Mouse (Mus musculus) thymus, postnatal 36 days (tissue): ENCODE data around the gene Pde1b.

Experiments used
- DNase-seq, 2 experiments: peaks; one replicate each; pipeline ENCODE4 v3.0.0; 2022; ENCODE audit warnings: mixed read lengths in 2 of 2

The Pde1b gene

DNA sequence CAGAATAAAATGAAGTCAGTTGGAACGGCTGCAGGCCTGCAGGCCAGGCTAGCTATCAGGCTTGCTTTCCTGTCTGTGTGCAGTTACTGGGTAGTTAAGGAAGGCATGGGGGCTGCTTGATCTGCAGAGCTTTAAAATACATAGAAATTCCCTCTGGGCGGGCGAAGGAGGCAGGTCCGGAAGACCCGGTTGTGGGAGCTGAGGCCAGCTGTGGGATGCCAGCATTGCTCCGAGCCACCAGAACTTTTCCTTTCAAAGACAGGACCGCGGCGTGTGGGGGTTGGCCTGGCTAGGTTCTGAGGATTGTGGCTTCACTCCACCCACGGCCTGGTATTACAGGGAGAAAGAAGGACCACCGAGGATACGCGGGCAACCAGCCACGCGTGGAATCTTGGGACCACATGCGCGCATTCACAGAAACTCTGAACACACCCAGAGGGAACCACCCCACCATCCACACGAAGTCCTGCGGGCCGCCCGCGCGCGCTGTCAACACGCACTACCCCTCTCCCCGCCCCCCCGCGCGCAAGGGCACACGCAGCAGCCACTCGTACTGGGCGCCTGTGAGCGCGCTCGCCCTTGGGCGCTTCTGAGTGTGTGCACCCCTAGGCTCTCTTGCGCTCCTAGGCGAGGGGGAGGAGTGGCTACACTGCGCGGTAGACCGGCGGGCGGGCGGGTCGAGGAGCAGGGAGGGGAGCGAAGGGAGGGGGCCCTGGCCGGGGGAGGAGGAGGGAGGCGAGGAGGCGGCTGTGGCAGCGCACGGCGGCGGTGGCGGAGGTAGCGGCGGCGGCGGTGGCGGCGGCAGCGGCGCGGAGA is at the start of gene Pde1b:
Gene Pde1b (plus strand): TSS at position 600 of the 816 bp plus-strand sequence.
- DNase-seq: peak; percentile 68 to 79

DNA sequence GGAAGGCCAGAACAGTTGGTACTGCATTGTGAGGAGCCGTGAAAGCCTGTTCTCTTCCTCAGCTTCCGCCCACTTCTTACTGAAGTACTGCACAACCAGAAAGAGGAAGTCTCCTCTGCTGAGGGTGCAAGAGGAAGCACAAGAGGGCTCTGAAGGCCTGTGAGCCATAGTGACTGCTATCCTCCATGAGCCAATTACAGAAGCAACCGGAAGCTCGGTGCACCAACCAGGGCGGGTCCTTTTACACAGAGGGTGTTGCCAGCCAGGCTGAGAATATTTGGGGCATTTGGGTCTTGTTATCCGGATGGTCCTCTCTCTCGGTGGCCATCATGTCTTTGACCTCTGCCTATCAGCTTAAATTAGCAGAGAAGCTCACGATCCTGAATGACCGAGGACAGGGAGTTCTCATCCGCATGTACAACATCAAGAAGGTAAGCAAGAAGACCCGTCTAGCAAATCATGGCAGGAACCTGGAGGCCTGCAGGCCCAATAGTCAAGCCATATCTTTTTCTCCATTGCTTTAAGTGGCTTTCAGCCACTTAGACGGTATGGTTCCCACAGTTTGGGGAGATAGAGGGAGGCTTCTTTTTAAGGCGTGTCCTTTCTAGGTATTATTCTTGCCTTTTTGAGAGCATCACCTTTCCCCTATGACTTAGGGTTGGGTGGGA is 49.1 kb upstream of the Pde1b start, which contains the start of gene Nckap1l:
Gene Nckap1l (plus strand): TSS at position 244 of the 668 bp plus-strand sequence.
- peak; percentile 76 to 84 for DNase-seq

DNA sequence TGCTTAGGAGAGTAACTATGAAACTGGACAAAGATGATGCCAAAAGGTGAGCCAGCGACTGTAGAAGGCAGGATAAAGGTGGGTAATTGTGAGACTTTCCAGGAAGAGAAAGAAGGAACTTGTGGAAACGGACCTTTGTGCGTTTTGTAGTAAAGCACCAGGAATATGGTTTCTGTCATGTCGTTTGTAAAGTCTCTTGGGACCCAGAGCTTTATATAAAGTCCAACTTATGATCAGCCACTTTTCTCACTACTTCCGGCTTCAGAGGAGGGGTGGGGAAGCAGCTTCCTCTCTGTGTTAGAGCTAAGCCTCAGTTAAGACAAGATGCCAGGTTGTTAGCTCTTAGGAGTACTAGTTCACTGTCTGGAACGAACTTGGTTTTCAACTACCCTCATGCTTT is 48.4 kb upstream of the Pde1b start:
- no peak for DNase-seq

DNA sequence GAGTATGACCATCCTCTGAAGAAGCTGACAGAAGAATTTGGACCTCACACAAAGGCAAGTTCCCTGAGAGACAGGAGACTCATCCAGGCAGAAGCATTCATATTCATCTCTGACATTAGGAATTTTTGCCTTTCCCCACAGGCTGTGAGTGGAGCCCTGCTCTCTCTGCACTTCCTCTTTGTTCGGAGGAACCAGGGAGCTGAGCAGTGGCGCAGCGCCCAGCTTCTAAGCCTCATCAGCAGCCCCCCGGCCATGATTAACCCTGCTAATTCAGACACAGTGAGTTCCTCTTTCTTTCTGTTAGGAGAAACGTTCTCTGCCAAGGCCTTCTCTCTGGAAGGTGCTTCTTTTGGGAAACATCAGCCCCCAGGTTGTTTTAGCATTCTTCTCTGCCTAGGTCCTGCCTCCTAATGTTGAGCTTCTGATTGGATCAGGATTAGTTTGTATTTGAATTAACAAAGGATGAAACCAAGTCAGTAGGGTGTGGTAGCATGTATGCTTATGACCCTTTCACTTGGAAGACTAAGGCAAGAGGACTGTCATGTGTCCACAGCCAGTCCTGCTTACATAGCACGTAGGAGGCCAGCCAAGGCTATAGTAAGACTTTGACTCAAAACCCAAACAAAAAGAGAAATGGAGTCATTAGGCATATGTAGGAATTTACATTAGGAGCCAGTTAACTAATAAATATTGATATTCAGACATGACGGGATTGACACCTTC is 40.1 kb upstream of the Pde1b start:
- no peak for DNase-seq

DNA sequence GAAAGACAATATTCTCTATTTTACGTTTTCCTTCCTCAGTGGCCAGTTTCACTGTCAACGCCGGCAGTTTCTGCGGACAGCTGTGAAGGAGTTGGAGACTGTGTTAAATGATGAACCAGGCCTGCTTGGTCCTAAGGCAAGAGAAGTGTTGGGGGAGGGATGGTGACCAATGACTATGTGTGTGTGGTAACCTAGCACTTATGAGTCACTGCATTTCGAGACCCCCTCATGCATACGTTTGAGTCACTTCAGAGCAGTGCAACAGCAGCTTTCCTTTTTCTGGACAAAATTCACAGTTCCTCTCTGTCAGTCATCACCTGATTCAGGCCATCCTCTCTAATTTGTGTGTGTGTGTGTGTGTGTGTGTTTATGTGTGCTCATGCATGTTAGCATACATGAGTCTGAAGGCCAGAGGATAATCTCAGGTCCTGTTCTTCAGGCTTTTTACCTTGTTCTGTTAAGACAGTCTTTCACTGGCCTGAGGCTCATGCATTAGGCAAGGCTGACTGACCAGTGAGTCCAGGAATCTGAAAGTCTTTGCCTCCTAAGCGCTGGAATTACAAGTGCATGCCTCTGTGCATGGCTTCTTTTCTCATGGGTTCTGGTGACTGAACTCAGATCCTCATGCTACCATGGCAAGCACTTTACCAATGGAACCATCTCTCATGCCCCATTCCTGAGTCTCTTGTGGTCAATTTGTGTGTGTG is 31.2 kb upstream of the Pde1b start:
- no peak for DNase-seq

DNA sequence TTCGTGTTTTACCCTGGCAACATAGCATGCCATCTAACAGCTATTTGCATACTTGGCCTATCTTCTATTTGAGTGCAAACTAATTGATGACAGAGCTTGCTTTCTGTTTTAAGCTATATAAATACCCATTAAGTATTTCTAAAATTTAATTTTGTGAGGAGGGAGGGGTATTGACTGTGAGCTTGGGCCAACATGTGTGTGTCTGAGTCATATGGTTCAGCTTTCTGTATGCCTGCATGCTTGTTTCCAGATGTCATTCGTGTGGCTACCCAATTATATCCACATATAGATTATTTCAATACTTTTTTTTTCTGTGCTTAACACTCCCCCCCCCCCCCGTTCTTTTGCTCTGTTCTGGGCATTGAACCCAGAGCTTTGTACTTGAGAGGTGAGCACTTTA is 30.6 kb upstream of the Pde1b start:
- DNase-seq: no peak

DNA sequence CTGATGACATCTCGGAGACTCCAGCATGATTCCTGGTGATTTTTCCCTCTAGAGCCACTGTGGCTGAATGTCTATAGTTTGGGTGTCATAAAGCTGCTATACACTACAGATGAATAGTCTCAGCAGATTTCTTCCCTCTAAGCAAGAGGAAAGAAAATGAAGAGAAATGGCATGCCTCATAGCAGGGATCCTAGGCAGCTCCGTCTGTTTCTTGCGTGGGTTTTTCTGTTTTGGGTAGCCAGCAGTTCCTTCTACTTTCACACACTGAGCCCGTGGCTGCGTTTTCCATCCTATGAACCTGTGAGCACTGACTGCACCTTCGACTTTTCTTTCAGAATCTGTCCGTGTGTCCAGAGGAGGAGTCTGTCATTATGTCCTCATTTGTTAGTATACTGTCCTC is 29.7 kb upstream of the Pde1b start:
- DNase-seq: no peak

DNA sequence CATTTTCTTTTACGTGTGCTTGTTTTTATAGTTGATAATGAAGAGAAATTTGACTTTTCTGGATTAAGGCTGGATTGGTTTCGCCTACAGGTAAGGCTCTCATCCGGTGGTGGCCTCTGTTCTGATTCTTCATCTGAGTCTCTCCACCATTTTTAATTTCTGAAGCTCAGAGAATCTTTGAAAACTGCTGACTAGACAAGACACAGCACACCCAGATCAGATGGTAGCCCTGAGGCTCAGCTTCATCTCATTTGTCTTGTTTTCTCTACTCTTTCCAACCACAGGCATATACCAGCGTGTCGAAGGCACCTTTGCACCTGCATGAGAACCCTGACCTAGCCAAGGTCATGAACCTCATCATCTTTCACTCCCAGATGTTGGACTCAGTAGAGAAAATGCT is 29.1 kb upstream of the Pde1b start:
- no peak for DNase-seq

DNA sequence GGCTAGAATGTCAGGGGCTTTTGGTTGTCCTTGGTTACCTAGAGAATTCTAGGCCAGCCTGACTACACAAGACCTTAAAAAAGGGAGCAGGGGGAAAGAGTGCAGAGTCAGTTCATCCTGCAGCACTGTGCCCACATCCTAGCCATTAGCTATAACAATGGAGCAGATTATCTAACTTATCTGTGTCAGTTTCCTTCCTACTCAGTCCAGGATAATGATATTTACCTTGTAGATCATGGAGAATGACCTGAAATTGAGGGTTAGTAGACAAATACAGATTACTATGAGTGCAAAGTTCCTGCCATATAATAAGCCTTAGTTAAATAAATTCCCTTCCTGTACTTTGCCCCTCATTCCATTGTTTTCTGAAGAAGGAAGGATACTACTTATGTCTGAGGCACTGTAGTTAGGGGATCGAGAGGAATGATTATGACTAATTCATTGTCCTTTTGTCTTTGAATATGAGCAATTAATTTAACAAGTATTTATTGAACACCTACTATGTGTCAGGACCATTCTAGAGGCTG is 23.7 kb upstream of the Pde1b start:
- DNase-seq: no peak

DNA sequence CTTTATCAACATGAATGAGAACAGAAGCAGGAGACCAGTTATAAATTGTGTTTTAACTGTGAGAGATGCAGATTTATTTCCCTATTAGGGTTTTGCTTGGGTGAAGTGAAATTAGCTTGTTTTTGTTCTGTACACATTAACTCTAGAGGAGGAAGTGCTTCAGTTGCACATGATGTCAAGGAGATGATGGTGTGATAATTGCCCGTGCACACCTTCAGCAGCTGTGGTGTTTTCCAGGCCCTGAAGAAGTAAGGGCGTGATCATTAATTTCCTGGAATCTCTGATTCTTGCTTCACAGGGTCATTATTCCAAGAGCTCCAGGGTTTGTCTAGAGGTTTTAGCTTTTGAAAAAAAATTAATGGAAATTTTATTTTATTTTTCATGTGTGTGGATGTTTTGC is 22.7 kb upstream of the Pde1b start:
- no peak for DNase-seq

DNA sequence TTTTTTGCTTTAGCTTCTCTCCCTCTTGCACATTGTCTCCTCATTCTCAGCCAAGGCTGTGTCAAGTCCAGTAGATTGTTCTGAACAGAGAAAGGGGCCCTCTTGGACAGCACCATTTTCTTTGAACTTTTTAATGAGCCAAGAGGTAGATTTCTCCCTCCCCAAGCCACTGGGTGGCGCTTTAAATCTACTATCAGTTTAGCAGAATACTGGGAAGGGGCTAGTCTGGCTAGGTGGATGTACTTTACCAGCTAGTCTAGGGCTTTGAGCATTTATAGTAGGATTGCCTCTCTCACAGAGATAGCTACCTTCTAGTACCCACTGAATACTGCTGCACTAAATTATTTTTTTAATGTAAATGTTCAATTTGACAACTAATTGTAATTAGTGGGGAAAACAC is 20.3 kb upstream of the Pde1b start:
- DNase-seq: no peak

DNA sequence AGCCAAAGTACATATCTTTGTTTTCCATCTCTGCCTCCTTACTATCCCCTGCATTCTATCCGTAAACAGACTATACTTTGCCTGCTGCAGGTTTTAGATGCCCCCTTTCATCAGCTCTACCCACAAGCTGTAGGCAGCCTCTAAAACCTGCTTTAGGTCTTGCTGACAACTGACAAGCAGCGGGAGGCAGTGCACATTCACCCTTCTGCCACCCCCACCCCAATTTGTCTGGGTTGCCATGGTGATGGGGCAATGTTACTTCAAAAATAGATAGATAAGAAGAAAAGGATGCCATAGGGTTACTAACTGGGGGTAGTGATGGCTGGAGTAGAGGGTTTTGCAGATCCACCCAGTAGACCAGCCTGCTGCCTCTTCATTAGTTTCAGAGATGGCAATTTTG is 18.3 kb upstream of the Pde1b start:
- DNase-seq: no peak

DNA sequence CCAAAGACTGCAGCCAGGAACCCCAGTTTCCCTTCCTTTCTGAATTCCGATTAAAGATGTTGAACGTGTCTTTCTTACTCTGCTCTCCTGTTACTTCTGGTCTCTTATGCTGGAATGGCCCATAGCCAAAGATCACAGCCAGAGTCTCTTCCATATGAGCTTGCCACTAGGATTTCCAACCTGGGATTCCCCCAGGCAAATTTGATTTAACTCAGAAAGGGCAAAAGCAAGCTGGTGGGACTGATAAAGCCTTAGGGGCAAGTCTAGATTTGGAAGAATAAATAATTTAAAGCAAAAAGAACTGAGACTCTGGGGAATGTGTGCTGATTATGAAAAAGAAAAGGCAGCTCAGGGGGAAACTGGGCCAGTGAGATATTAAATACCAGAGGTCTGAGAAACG is 17.7 kb upstream of the Pde1b start:
- no peak for DNase-seq

DNA sequence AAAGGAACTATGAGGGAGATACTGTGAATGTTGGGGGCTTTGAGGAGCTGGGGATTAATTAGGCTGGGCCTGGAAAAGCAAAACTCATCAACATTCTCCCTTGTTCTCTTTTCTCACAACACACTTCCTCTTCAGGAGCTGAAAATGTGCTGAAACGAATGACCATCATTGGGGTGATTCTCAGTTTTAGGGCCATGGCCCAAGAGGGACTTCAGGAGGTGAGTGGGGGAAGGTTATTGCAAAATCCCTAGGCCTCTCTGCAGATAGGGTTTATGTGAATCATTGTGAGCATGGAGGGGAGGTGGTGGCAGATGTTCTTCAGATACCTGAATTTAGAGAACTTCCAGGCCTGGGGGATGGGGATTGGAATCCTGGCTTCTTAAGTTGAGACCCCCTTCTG is 16.2 kb upstream of the Pde1b start:
- no peak for DNase-seq

DNA sequence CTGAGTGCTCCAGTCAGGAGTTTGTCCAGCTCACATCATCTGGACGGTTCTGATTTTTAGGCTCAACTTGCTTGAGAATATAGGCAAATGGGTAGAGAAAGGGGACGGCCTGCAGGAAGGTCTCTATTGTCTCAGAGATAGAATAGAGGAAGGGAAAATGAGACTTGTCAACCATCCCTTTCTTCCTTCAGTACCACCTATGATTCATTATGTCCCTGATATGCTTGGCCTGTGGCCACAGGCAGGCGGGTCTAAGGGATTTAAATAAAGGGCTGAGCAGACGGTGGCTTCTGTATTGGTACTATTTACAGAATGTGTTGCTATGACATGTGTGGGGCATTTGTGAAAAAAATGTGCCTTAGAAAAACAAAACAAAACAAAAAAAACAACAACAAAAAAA is 14.5 kb upstream of the Pde1b start:
- DNase-seq: no peak

DNA sequence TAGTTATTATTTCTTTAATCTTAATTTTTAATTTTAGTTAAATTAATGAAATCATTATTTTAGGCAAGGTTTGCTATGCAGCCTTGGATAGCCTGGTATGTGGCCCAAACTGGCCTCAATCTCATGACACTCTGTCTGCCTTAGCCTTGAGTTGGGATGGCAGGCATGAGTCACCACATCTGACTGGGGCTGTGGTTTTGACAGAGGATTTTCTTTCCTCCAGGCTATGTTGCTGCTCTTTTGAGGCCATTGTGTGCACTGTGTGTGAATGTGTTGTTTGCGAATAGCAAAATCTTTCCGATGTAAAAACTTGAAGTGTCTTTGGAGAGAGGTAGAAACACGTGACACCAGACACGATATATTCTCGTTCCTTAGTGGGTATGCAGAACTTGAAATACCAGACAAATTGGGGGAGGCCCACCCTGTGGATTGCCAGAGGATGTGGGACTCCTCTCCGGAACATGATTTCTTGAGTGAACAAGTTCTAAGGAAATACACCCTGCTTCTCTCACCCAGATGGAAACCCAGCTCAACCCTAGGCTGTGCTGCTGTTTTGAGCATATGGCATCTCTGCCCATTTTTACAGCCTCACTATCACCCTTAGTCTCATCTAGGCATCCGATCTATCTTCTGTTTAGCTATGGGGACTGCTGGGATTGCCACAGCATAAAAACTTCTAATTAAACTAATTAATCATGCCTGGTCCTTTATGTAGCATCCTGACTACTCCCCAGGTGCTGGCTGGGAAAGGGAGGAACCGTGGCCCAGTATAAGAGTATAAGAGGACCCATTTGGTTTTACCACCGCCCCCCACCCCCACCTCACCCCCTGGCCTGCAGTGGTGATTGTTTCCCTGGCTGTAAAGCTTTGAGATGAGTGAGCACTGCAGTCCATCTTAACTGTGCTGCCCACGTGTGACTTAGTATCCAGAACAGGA is 6.4 kb upstream of the Pde1b start:
- DNase-seq: no peak

DNA sequence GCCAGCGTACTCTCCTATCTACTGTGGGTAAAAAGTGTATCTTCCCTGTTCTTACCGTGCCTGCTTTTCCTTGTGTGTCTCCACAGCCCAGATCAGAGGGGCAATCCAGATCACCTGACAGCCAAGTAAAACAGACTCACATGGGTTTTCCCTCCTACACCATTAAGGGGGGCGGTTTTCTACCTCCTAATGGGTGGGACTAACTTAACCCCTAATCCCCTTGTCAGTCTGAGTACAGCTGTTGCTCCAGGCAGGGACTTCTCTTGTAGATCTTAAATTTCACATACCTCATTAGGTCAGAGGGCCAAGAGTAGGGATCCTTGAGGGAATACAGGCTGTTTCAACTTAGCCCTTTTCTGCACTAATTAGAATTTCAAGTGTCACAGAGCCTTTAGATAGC is 4.7 kb upstream of the Pde1b start:
- DNase-seq: no peak

DNA sequence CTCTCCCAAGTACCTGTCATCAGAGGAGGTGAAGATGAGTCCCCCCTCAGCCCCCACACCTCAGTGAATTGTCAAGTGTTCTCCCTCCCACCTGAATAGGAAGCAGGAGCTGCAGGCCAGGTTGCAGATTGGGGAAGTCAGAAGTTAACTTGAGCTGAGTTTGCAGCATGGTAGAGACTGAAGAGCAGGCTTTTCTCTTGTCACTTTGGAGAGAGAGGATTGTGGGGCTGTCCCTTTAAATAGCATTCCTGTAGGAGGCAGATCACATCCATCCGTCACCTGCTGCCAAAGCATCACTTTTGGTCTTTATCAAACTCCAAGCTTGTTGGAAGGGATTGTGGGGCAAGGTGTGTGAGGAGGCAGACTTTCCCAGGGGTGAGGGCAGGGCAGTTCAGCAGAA is 2.1 kb upstream of the Pde1b start:
- no peak for DNase-seq

DNA sequence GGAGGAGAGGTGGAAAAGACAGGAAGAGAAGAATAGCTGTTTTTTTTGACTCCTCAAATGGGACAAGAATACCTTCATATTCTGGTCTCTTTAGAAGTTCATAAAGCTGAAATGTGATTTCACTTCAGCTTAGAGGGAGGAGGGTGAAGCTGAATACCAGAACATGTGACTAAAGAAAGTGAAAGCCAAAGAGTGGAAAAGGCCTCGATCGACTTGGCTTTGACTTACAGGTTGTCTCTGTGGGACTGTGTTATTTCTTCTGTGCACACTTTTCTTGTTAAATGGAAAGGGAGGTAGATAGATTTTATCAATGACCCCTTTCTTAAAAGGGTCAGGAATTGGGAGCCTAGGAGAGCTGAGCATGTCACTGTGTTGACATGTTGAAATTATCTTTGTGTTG is 1.6 kb upstream of the Pde1b start:
- DNase-seq: no peak

DNA sequence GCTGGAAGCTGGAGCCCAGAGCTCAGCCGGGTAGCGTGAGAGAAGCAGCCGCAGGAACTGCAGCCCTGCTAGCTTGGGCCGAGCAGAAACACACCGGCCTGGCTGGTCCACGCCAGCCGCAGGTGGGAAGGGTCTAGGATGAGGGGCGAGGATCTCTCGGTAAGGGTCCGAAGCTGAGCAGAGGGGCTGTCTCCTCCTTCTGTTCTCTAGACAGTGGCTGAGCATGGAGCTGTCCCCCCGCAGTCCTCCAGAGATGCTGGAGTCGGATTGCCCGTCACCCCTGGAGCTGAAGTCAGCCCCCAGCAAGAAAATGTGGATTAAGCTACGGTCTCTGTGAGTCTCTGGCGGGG is 392 bp downstream of the Pde1b start:
- no peak for DNase-seq

DNA sequence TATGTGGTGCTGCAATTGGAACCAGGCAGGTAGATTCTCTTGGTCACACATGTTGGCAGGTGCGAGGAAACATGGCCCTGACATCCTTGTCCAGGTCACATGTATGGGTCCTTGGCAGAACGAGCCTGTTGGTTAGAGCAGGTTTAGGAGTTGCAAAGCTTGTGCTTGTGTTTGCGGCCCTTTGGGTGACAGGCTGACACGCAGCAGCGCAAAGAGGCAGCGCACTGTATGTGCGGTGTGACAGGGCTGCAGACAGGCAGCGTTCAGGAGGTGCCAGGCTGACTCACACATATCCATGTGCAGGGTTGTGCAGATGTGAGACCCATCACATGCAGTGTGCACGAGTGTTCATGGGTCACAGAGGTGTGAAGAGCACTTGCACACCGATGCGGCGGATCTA is 826 bp downstream of the Pde1b start:
- DNase-seq: no peak

DNA sequence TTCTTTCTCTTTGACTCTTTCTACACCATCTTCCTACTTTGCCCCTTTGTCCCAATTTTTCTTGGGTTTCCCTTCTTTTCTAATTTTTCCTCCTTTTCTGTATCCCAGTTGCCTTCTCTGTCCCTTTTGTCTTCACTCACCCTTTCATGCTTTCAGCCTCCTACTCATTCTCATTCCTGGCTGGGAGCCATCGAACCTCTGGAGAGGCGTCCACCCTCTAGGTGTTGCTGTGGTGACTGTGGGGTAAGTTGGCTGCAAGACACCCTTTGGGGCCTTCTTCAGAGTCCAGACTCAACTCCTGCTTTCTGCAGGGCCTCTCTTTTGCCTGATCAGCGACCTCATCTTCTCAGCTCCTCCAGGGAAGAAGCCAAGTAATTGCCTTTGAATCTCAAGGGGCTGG is 6.5 kb downstream of the Pde1b start:
- DNase-seq: no peak
